Mouse (Mus musculus) embryonic facial prominence, embryonic 13.5 days (tissue): ENCODE results near the gene Krt18. TPM values are rescaled to one million over a fixed set of nuclear protein-coding genes. Genes with fewer than 3 reads are reported as not detected.
"Not testable (repeated sequence)": the region's sequence is repeated elsewhere in the genome, so short reads cannot be mapped to it uniquely, and the experiment has no call there.

ENCODE experiments used
- ATAC-seq: fragments of 200-750 bp; cut with Nextera tagmentation; 2 replicates; pipeline ENCODE4 v1.8.0; 2017; ENCODE audit warnings: low read depth; ENCODE audit not compliant: insufficient number of reproducible peaks, insufficient read depth, low FRiP score, low TSS enrichment
- H3K27ac ChIP-seq: fragments of 300-500 bp; sonication (generic); 2 replicates; pipeline ENCODE4 v1.5.1; 2015; ENCODE audit warnings: moderate library complexity, mild to moderate bottlenecking, inconsistent platforms
- H3K27me3 ChIP-seq: fragments of 300-500 bp; sonication (generic); 2 replicates; pipeline ENCODE4 v1.6.1; 2015; ENCODE audit warnings: mild to moderate bottlenecking, inconsistent platforms
- H3K36me3 ChIP-seq: fragments of 300-500 bp; sonication (generic); 2 replicates; pipeline ENCODE4 v1.6.1; 2015; ENCODE audit warnings: mild to moderate bottlenecking, inconsistent platforms
- H3K4me1 ChIP-seq: fragments of 300-500 bp; sonication (generic); 2 replicates; pipeline ENCODE4 v1.6.1; 2015; ENCODE audit warnings: inconsistent platforms
- H3K4me2 ChIP-seq: fragments of 300-500 bp; sonication (generic); 2 replicates; pipeline ENCODE4 v1.6.1; 2015; ENCODE audit warnings: moderate library complexity, mild to moderate bottlenecking, inconsistent platforms
- H3K4me3 ChIP-seq: fragments of 300-500 bp; sonication (generic); 2 replicates; pipeline ENCODE4 v1.5.1; 2015; ENCODE audit warnings: mild to moderate bottlenecking, inconsistent platforms
- H3K9ac ChIP-seq: fragments of 300-500 bp; sonication (generic); 2 replicates; pipeline ENCODE4 v1.6.1; 2015; ENCODE audit warnings: mild to moderate bottlenecking, inconsistent platforms
- H3K9me3 ChIP-seq: fragments of 300-500 bp; sonication (generic); 2 replicates; pipeline ENCODE4 v1.6.1; 2016; ENCODE audit warnings: inconsistent platforms
- WGBS: fragments of 180-500 bp; shearing (Covaris S2); methylation state at CpG from one replicate; pipeline ENCODE4 v1.1.7; 2015; ENCODE audit warnings: mixed read lengths; 5-methylcytosine and 5-hydroxymethylcytosine counted together
- polyA plus RNA-seq: library from polyadenylated mRNA; unstranded; fragments of >200 nt; fragmentation: Nextera tagmentation; extraction: Ambion mirVana; gene quantifications from 2 replicates; pipeline ENCODE4 v1.2.1, GENCODE M21; 2015

Gene Krt18
- polyA plus RNA-seq, 1 experiment from 2014 or later = 36.0 TPM

DNA sequence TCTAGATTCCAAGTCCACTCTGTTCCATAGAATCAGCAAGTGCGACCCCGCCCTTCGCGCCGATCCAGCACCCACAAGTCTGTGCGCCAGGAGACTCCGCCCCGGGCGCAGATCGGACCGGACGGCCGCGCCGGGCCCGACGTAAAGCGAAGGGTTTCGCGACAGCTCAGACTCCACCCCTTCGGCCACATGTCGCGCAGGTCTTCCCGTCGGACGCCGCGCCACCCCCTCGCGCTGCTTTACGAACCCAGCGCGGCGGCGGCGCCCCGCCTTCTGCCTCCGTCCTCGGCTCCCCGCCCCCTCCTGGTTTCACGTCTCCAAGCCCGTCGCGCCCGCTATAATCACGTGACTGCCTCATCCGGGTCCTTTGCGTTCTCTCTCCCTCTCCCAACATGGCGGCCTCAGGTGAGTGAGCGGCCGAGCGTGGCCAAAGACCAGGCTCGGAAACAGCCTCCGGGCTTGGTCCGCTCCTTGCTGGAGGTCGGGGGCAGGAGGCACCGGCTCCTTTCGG is 45.6 kb downstream of the Krt18 start, which contains the start of gene Eif4b:
Eif4b (plus strand) TSS at position 215 of the 511 bp plus-strand sequence.
- under 1% methylated on average over 58 of the region's 58 CpGs for WGBS
- H3K4me2 ChIP-seq = peak within 1 kb of the TSS; percentile 88
- ATAC-seq = peak; percentile 88

DNA sequence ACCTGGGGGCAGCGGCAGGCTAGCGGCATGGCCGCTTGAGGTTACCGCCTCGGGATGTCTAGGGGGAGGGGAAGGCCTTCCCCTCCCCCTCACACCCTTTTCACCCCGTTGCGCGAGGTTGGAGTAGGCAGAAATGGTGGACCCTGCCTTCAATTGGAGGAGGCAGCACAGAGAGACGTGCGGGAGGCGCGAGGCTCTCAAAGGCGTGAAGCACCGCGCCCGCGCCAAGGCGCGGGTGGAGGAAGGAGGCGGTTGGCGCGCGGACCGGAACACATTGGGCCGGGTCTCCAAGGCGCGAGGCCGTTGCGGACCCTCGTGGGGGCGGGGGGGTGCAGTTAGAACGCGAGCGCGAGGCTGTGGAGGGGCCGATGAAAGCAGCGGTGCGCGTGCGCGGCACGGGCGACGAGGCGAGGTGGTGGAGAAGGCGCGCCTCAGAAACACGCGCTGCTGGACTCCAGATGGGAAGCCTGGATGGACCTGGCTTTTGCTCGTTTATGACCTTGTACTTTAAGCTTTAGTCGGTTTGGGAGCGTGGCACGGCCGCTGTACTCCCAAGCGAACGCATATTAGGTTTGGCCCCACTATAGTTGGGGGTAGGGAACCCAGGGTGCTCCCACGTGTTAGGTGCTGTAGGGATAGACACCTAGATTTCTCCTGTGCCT is 46.2 kb downstream of the Krt18 start:
- Histone ChIP-seq H3K4me2 (peak overlapping the region; percentile 88), H3K27me3 (no peaks in the 10 kb centered on the region), H3K9me3 (no peaks in the 10 kb centered on the region), H3K9ac (peak overlapping the region; percentile 99), H3K4me3 (peak overlapping the region; percentile 95), H3K27ac (peak overlapping the region; percentile 98), H3K36me3 (no peaks in the 10 kb centered on the region), H3K4me1 (peaks cover 17% of the 10 kb centered on the region)
- ATAC-seq = peak; percentile 56
- WGBS = under 1% methylated on average over 57 of the region's 57 CpGs

More for the DNA sequence above, 45.6 kb downstream of the Krt18 start, which contains the start of gene Eif4b:
- Histone ChIP-seq H3K36me3 (no peaks in the 10 kb centered on the region), H3K4me3 (peak within 1 kb of the TSS; percentile 95), H3K9ac (peak within 1 kb of the TSS; percentile 99), H3K4me1 (peaks cover 17% of the 10 kb centered on the region), H3K27me3 (no peaks in the 10 kb centered on the region), H3K27ac (peak within 1 kb of the TSS; percentile 98), H3K9me3 (no peaks in the 10 kb centered on the region)

DNA sequence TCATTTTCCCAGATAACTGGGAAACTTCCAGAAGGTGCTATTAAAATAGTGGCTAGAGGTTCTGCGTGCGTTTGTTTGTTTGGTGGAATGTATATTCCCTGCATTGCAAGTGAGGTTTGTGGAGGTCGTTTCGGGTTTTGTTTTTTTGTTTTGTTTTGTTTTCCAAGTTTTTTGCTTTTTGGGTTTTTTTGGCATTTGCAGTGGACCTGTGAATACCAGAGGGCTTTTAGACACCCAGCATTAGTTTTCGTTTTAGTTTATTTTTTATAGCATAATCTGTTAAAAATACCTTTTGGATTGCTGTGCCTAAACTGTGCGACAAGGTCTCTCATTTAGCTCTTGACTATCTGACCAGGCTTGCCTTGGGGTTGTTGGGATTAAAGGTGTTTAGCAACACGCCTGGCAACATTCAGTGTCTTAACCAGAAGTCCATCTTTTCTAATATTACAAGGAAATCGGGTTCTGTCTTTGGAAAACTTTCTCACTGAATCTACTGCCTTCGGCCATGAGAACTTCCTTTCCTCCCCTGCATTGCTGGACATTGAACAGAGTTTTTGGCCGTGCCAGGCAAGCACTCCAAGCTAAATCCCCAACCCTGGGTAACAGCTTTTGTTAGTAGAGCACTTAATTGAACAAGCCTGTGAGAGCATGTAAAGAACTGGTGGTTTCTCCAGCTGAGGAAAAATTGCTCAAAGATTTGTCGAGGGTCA is 47.1 kb downstream of the Krt18 start:
- Histone ChIP-seq H3K4me2 (peak overlapping the region; percentile 88), H3K27me3 (no peaks in the 10 kb centered on the region), H3K9me3 (no peaks in the 10 kb centered on the region), H3K4me1 (peaks cover 13% of the 10 kb centered on the region), H3K36me3 (no peaks in the 10 kb centered on the region), H3K4me3 (peak overlapping the region; percentile 95), H3K27ac (peak overlapping the region; percentile 98), H3K9ac (peak overlapping the region; percentile 99)
- WGBS = 6% methylated on average over 11 of the region's 11 CpGs
- no peak for ATAC-seq

DNA sequence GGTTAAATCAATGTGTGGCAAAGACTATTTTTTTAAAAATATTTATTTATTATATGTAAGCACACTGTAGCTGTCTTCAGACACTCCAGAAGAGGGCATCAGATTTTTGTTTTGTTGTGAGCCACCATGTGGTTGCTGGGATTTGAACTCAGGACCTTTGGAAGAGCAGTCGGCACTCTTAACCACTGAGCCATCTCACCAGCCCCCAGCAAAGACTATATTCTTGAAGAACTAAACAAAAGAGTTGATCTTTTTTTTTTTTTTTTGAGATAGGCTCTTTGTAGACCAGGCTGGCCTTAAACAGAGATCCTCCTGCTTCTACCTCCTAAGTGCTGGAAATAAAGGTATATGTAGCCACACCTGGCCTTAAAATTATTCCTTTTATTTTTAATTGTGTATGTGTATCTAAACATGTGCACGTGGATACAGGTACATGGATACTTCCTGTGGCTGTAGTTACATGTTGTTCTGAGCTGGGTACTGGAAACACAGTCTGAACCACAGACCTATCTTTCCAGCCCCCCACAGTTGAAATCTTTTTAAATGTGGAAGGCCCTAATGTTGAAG is 49.2 kb downstream of the Krt18 start:
- H3K27ac ChIP-seq = no peak overlapping the region
- no peak overlapping the region for H3K4me3 ChIP-seq
- H3K9ac ChIP-seq = no peak overlapping the region
- H3K4me2 ChIP-seq = no peak overlapping the region
- peaks cover 13% of the 10 kb centered on the region for H3K4me1 ChIP-seq
- no peak for ATAC-seq
- no peaks in the 10 kb centered on the region for H3K9me3 ChIP-seq
- peaks cover 5% of the 10 kb centered on the region for H3K36me3 ChIP-seq
- WGBS = 90% methylated on average over 2 of the region's 2 CpGs
- no peaks in the 10 kb centered on the region for H3K27me3 ChIP-seq

DNA sequence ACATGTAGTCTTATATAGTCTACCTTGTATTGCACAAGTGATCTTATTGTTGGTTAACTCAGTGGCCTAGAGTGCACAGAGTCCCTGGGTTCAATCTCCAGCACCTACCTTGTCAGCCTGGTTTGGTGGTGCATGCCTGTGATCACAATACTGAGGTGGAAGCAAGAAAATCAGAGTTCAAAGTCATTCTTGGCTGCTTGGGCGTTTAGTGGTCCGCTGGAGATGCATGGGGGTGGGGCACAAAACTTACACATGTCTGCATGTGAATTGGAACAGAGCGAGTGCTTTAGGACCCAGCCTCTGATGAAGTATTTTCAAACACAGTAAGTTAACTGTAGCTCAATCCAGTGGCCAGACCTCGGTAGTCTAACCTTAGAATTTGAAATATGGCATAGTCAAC is 51.2 kb downstream of the Krt18 start:
- Histone ChIP-seq H3K9ac (no peak overlapping the region), H3K4me1 (peaks cover 11% of the 10 kb centered on the region), H3K36me3 (peaks cover 24% of the 10 kb centered on the region), H3K4me3 (no peak overlapping the region), H3K9me3 (no peaks in the 10 kb centered on the region), H3K27me3 (no peaks in the 10 kb centered on the region), H3K4me2 (no peak overlapping the region), H3K27ac (no peak overlapping the region)
- ATAC-seq = no peak
- 74% methylated on average over 4 of the region's 4 CpGs for WGBS

DNA sequence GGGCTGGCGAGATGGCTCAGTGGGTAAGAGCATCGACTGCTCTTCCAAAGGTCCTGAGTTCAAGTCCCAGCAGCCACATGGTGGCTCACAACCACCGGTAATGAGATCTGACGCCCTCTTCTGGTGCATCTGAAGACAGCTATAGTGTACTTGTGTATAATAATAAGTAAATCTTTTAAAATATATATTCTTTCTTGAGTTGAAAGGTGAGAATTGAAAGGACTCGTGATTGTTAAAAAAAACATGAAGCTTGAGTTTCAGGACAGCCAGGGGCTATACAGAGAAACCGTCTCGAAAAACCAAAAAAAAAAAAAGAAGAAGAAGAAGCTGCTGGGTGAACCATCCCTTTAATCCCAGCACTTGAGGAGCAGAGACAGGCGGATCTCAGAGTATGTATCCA is 51.9 kb downstream of the Krt18 start:
- not testable (repeated sequence) for H3K9me3 ChIP-seq, H3K4me2 ChIP-seq, ATAC-seq, H3K9ac ChIP-seq, H3K27me3 ChIP-seq, H3K27ac ChIP-seq, H3K4me3 ChIP-seq
- Histone ChIP-seq H3K4me1 (peaks cover 10% of the 10 kb centered on the region), H3K36me3 (peaks cover 31% of the 10 kb centered on the region)
- 68% methylated on average over 8 of the region's 8 CpGs for WGBS

DNA sequence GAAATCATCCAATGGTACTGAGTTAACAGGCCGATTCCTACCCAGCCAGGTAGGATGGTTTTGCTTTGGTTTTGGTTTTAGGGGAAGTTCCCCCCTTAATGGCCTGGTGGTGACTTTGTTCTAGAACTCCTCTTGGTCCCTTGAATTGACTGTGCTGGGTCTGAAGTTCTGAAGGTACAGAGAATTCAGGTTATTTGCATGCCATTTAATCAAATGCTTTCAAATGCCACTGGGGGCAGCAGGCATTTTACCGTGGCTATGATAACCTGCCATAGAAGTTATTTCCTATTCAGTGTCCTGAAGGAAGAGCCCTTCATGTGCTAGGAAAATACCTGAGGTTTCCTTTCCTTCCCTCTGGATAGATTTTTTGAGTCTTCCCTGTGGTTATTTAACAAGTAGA is 52.4 kb downstream of the Krt18 start:
- Histone ChIP-seq H3K27me3 (no peaks in the 10 kb centered on the region), H3K36me3 (peaks cover 35% of the 10 kb centered on the region), H3K4me2 (no peak overlapping the region), H3K27ac (no peak overlapping the region), H3K9me3 (no peaks in the 10 kb centered on the region), H3K9ac (no peak overlapping the region), H3K4me1 (peaks cover 5% of the 10 kb centered on the region), H3K4me3 (no peak overlapping the region)
- ATAC-seq = no peak
- WGBS = 71% methylated on average over 2 of the region's 2 CpGs

Other genes with a start within 250 kb of the Krt18 start
- 0.40 TPM in 1 of 2 replicates, not detected in the other for gene Krt72, start 241.7 kb upstream of the Krt18 start, polyA plus RNA-seq
- gene Krt73, start 225.8 kb upstream of the Krt18 start, polyA plus RNA-seq = 1.2 and 1.4 TPM in 2 replicates
- gene Krt2, start 210.0 kb upstream of the Krt18 start, polyA plus RNA-seq = 0.17 TPM in 1 of 2 replicates, not detected in the other
- 30.3 and 54.6 TPM in 2 replicates for gene Krt1, start 177.4 kb upstream of the Krt18 start, polyA plus RNA-seq
- 0.43 and 0.91 TPM in 2 replicates for gene Krt77, start 158.5 kb upstream of the Krt18 start, polyA plus RNA-seq
- gene Krt76, start 135.3 kb upstream of the Krt18 start, polyA plus RNA-seq = 0.40 and 0.56 TPM in 2 replicates
- gene Krt4, start 103.4 kb upstream of the Krt18 start, polyA plus RNA-seq = 2.2 and 2.4 TPM in 2 replicates
- gene Krt79, start 87.9 kb upstream of the Krt18 start, polyA plus RNA-seq = 16.1 and 16.5 TPM in 2 replicates
- gene Krt78, start 73.9 kb upstream of the Krt18 start, polyA plus RNA-seq = 0.22 and 0.35 TPM in 2 replicates
- 38.6 and 86.0 TPM in 2 replicates for gene Krt8, start 23.7 kb upstream of the Krt18 start, polyA plus RNA-seq
- 120 and 129 TPM in 2 replicates for gene Eif4b, start 45.6 kb downstream of the Krt18 start, polyA plus RNA-seq
- 40.1 and 49.3 TPM in 2 replicates for gene Tns2, start 72.2 kb downstream of the Krt18 start, polyA plus RNA-seq
- 20.4 and 21.6 TPM in 2 replicates for gene Spryd3, start 108.1 kb downstream of the Krt18 start, polyA plus RNA-seq
- 1.1 and 1.9 TPM in 2 replicates for gene Igfbp6, start 116.2 kb downstream of the Krt18 start, polyA plus RNA-seq
- 0.88 TPM in 1 of 2 replicates, not detected in the other for gene Soat2, start 122.3 kb downstream of the Krt18 start, polyA plus RNA-seq
- gene Zfp740, start 175.1 kb downstream of the Krt18 start, polyA plus RNA-seq = 82.4 and 86.3 TPM in 2 replicates
- gene Csad, start 176.5 kb downstream of the Krt18 start, polyA plus RNA-seq = 89.6 and 102 TPM in 2 replicates
- gene Itgb7, start 203.8 kb downstream of the Krt18 start, polyA plus RNA-seq = 3.0 and 3.3 TPM in 2 replicates
- 135 and 143 TPM in 2 replicates for gene Rarg, start 229.3 kb downstream of the Krt18 start, polyA plus RNA-seq
- gene Gm9918, start 242.4 kb downstream of the Krt18 start, polyA plus RNA-seq = 1.9 and 2.3 TPM in 2 replicates